Mouse (Mus musculus) mammary gland, adult 2 months (tissue): Measurements from ENCODE around the gene Fkbp2. TPM values are rescaled to one million over a fixed set of nuclear protein-coding genes. Genes with fewer than 3 reads are reported as not detected.

Experiments used
- polyA plus RNA-seq: library from polyadenylated mRNA; depleted of rRNA; stranded (reverse); fragments of >200 nt; gene quantifications from 2 replicates; pipeline ENCODE4 v1.2.3, GENCODE M21; 2012; ENCODE audit warnings: low replicate concordance; rRNA removed

The Fkbp2 gene
- polyA plus RNA-seq: 20.6 and 22.2 TPM in 2 replicates

GRCm38 (mm10) chr19:6980381-6981093, at the start of gene Fkbp2:
Gene Fkbp2 (minus strand): TSS chr19:6980501.

GRCm38 (mm10) chr19:7019191-7019590, 38.9 kb upstream of the Fkbp2 start, which contains the start of gene Fermt3:
Gene Fermt3 (minus strand): TSS chr19:7019469.

GRCm38 (mm10) chr19:6996006-6996405, 15.7 kb upstream of the Fkbp2 start, which contains the start of the genes Nudt22 and Trpt1:
Gene Nudt22 (minus strand): TSS chr19:6996117.
Gene Trpt1 (plus strand): TSS chr19:6996131.

DNA sequence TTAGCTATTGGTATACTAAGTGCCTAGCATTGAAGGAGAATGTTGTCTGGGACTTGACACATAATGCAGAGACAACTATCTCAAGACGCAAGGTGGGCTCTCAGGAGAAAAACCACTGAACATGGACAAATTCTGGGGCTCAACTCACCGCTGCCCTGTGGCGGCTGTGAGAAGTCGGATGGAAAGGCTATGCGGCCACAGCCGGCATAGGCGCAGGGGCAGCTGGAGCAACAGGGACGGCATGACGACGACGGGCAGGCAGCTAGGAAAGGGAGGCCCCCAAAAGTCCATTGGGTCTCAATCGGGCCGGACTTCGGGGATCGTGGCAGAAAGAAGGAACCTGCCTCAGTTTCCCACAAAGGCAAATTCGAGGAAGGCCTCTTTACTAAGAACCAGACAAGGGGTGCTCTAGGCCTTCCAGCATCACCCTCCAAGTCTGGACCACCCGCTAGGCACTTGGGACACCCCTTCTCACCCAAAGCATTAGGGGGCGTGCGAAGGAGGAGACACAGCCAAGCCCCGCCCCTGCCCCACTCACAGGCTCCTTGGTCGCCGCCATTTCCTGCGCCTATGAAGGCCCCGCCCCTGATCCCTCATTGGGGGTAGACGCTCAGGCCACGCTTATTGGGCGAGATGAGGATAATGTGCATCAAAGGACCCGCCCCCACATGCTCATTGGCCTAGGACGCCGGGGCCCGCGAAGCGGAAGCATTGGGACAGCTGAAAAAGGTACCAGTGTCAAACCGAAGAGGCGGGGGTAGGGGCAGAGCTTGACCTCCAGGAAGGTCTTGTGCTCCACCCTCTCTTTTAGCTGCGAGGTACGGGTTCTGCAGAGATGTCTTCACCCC, 11.9 kb upstream of the Fkbp2 start, which contains the start of gene Dnajc4:
Dnajc4 (minus strand) TSS at position 562 of the 848 bp plus-strand sequence.

DNA sequence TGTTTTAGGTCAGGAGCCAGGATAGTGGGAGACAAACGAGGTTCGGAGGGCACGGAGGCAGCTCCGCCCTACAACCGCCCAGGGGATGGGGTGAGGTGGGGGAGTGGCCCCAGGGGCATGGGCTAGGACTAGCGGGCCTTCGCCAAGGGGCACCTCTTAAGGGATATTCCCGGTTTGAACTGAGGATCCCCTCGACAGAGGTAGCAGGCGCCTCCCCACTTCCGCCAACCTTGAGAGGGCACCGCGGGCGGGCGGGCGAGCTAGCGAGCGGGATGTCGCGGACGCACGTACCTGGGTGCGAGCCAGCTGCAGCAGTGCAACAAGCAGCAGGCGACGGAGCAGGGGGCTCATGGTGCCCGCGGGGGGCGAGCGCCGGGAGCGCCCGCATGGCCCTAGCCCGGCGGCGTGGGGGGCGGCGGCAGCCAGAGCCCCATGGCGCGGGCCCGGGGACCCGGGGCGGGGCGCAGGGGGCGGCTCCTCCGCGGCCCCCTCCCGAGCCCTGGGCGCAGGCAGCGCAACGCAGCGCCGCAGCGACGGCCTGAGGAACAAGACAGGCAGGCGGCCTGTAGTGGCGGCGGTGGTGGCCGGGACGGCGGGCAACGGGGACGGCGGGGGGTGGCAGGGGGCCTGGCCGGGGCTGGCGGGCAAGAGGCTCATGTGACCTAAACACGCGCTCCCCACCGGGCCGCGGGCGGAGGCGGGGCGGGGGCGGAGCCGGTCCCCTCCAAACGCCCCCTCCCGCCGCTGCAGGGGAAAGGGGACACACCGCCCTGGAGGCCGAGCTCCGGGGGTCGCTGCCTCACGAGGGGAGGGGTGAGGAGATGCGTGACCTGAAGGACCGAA, 7.0 kb upstream of the Fkbp2 start, which contains the start of gene Vegfb:
Vegfb (minus strand) TSS at position 591 of the 843 bp plus-strand sequence.

DNA sequence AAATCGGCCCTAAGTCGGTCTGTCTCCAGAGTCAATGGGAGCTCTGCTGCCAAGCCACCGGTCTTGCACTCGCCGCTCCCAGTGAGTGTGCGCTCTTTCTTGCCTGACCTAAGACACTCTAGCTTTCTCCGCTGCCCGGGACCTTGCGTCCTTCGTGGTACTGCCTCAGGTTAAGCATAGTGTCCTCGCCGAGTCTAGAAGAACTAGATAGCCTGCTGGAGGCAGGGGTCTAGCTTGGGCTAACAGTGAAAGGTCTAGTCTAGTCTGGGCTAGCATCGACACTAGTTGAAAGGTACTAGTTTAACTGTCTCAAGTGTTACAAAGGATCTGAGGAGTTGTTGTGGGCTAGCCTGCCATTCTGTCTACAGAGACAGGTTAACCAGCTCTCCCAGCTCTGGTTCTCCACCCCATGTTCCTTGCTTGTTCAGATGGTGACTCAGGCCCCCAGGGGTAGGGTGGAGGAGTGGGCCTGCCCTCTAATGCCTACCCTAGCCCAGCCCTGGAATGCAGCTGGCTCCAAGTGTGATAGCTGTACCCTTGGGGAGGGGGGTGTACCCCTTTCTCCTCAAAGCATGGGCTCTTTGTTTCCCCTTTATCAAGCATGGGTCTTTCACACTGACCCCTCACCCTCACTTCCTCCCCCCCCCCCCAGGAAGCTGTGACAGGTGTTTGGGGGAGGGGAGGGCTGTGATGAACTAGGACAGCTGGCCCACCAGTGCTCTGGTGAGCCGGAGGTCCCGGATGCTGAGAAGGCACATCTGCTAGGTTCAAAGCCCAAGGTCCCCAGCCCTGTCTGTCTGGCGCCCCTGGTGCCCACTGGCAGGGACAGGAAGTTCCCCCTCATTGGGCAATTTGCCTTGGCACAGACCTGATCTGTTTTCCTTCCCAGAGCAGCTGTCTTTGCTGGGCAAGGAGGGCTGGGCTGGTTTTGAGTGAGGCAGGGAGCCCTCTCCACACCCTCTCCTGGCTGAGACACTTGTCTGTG, 4.5 kb downstream of the Fkbp2 start, which contains the start of gene Plcb3:
Plcb3 (minus strand) TSS at position 934 of the 985 bp plus-strand sequence.

DNA sequence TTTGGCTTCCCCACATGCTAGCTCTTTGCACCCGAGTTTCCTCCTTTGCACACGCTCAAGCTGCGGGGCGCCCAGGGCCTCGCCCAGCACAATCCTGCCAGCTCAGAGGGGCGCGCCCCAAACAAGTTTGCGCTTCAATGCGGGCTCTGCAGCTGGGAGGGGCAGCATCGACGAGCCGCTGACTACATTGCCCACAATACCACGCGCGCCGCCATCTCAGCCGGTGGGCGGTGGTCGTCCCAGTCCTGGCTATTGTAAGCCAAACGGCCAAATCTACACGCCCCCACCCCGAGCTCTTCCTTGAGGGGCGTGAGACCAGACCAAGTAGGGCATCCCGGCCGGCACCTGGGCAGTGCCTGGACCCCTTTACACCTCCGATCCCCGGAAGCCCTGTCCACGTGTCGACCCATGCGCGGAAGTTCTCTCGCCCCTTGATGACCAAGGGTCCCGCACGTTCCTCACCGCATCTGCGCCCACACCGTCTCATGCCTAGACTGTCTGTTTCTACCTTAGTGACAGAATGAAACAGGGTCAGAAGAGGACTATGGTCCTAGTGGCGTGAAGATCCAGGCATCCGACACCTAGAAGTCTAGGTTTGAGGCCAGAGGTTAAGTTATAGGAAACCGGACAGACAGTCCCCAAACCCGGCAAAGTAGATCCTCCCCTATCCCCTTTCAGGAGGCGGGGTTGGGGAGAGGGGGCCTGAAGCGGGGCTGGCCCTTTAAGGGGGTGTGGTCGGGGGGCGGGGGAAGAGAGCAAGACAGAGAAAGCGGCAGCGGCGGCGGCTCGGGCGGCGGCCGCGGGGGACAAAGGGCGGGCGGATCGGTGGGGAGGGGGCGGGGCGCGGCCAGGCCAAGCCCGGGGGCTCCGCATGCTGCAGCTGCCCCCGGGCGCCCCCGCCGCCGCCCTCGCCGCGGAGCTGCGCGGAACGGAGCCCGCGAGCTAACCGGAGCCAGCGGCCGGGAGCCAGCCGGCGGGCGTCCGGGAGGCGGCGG, 5.8 kb downstream of the Fkbp2 start, which contains the start of gene Ppp1r14b:
Ppp1r14b (plus strand) TSS at position 758 of the 995 bp plus-strand sequence.

GRCm38 (mm10) chr19:6942249-6942691, 38.0 kb downstream of the Fkbp2 start, which contains the start of gene Gpr137:
Gene Gpr137 (minus strand): TSS chr19:6942480.

GRCm38 (mm10) chr19:6941372-6942248, 38.7 kb downstream of the Fkbp2 start, which contains the start of gene Bad:
Gene Bad (plus strand): TSS chr19:6941861.

GRCm38 (mm10) chr19:6934195-6934977, 45.9 kb downstream of the Fkbp2 start, which contains the start of gene Kcnk4:
Gene Kcnk4 (minus strand): TSS chr19:6934515.

Other genes with a start within 250 kb of the Fkbp2 start
- gene Rps6ka4, start 139.9 kb downstream of the Fkbp2 start, polyA plus RNA-seq: 29.2 and 54.2 TPM in 2 replicates
- gene Ccdc88b, start 122.3 kb downstream of the Fkbp2 start, polyA plus RNA-seq: 18.4 and 61.9 TPM in 2 replicates
- gene Trmt112, start 70.8 kb downstream of the Fkbp2 start, polyA plus RNA-seq: 96.6 and 166 TPM in 2 replicates
- 110 and 125 TPM in 2 replicates for gene Prdx5, start 70.4 kb downstream of the Fkbp2 start, polyA plus RNA-seq
- gene Esrra, start 58.7 kb downstream of the Fkbp2 start, polyA plus RNA-seq: 79.8 and 98.9 TPM in 2 replicates
- gene Catsperz, start 55.1 kb downstream of the Fkbp2 start, polyA plus RNA-seq: 0.30 and 0.69 TPM in 2 replicates
- gene Kcnk4, start 46.0 kb downstream of the Fkbp2 start, polyA plus RNA-seq: 0.11 and 0.17 TPM in 2 replicates
- 43.2 and 81.2 TPM in 2 replicates for gene Bad, start 38.6 kb downstream of the Fkbp2 start, polyA plus RNA-seq
- 97.2 and 124 TPM in 2 replicates for gene Gpr137, start 38.0 kb downstream of the Fkbp2 start, polyA plus RNA-seq
- 86.1 and 130 TPM in 2 replicates for gene Ppp1r14b, start 5.5 kb downstream of the Fkbp2 start, polyA plus RNA-seq
- gene Plcb3, start 4.0 kb downstream of the Fkbp2 start, polyA plus RNA-seq: 73.1 and 79.6 TPM in 2 replicates
- 95.9 and 128 TPM in 2 replicates for gene Vegfb, start 7.2 kb upstream of the Fkbp2 start, polyA plus RNA-seq
- gene Dnajc4, start 12.1 kb upstream of the Fkbp2 start, polyA plus RNA-seq: 55.4 and 59.2 TPM in 2 replicates
- 39.2 and 39.4 TPM in 2 replicates for gene Nudt22, start 15.6 kb upstream of the Fkbp2 start, polyA plus RNA-seq
- gene Trpt1, start 15.6 kb upstream of the Fkbp2 start, polyA plus RNA-seq: 16.4 and 21.2 TPM in 2 replicates
- gene Fermt3, start 39.0 kb upstream of the Fkbp2 start, polyA plus RNA-seq: 50.9 and 104 TPM in 2 replicates
- gene Stip1, start 59.5 kb upstream of the Fkbp2 start, polyA plus RNA-seq: 30.7 and 38.6 TPM in 2 replicates
- 83.4 and 120 TPM in 2 replicates for gene Macrod1, start 76.3 kb upstream of the Fkbp2 start, polyA plus RNA-seq
- gene Flrt1, start 125.2 kb upstream of the Fkbp2 start, polyA plus RNA-seq: 0.16 and 0.17 TPM in 2 replicates
- 84.0 and 95.1 TPM in 2 replicates for gene Otub1, start 225.8 kb upstream of the Fkbp2 start, polyA plus RNA-seq
- 2,726 and 3,653 TPM in 2 replicates for gene Cox8a, start 237.1 kb upstream of the Fkbp2 start, polyA plus RNA-seq